Mouse (Mus musculus) neutrophil, adult 5-6 weeks (primary cell): Measurements from ENCODE around the gene Gm36210. TPM values are rescaled to one million over a fixed set of nuclear protein-coding genes. Genes with fewer than 3 reads are reported as not detected.
"Not testable (repeated sequence)": the region's sequence is repeated elsewhere in the genome, so short reads cannot be mapped to it uniquely, and the experiment has no call there.

ENCODE experiments used
- ATAC-seq: fragments of 151-379, 151-347 bp; 2 replicates; pipeline ENCODE4 v1.8.0; 2017; ENCODE audit warnings: mild to moderate bottlenecking, moderate TSS enrichment; ENCODE audit not compliant: insufficient number of reproducible peaks, poor library complexity, low FRiP score, severe bottlenecking; ENCODE audit errors: extremely low read depth
- total RNA-seq: library from RNA; stranded (forward); fragments of 200-1000 nt; gene quantifications from 2 replicates; pipeline ENCODE4 v1.2.3, GENCODE M21; 2017

Gene Gm36210
- total RNA-seq, 1 experiment from 2014 or later = not detected

DNA sequence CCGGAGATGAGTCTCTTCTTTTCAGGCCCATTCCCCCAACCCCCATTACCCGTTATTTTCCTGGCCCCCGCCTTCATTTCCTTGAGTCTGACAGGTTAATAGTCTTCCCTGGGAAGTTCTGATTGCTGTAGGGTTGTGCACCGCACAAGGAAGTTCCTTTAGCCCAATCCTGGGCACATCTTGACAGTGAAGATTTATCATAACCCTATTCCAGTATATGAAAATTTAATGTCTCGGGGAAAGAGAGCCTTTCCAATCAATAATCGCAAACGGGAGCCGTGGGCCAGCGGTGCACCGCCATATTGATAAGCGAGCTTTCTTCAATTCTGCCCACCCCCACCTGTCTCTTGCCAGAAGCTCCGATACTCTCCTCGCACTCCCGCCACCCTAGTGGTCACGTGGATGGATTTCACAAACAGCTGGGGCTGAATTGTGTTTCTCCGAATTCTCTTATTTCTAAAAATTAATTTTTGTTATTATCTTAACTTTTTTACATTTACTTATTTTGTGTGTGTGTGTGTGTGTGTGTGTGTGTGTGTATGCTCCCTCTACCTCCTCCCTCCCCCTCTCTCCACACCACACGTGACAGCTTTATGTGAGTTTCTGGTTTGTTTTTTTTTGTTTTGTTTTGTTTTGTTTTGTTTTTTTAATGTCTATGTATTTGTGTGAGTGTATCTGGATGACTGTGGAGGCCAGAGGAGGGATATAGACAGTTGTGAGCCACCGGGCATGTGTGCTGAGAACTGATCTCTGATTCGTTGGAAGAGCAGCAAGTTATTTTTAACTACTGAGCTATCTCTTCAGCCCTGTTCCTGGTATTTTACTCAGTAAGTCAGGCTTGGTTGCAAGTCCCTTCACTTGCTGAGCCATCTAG is 6.4 kb downstream of the Gm36210 start:
- no peak for ATAC-seq

DNA sequence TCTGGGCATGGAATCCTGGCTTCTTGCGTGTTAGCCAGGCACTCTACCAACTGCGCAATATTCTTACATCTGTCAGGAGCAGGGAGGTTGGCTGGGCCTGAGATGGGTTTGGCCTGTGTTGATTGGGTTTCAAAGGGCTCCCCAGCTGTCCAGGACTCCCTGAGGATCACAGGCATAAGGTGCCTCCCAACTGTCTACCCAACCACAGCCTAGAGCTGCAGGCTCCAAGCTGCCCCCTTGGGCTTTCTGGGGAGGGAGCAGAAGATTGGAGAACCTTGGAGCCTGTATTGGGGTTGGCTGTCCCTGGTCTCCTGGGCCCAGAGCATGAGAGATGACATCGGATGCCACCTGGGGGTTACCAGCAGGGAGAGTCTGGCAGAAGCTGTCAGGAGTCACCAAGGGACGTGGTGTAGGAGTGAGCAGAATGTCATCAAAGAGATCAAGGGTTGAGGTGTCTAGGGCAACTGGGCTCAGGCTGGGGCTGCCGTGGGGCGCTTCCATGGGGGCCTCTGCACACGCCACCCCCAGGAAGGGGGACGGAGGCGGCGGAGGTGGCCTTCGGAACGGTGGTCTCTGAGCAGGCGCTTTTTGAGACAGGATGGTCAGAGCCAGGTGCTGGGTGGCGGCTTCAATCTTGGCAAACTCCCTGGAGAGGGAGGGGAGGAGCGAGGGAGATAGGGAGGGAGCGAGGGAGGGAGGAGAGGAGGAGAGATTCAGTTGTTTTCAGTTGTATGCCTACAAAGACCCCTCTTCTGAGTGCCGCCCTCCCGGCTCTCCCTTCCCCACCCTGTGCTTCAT is 7.3 kb downstream of the Gm36210 start:
- no peak for ATAC-seq

GRCm38 (mm10) chr7:4895186-4895585 is 11.1 kb downstream of the Gm36210 start:
- ATAC-seq = no peak

DNA sequence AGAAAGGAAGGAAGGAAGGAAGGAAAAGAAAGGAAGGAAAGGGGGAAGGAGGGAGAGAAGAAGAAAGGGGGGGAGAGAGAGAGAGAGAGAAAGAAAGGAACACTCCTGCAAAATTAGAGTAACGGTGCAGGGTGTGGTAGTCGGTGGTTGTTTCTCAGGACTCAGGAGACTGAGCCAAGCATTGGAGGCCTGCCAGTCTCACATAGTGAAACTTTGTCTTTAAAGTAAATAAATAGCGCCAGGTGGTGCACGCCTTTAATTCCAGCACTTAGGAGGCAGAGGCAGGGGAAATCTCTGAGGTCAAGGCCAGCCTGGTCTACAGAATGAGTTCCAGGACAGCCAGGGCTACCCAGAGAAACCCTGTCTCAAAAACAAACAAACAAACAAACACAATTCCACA is 19.6 kb downstream of the Gm36210 start:
- ATAC-seq = no peak

DNA sequence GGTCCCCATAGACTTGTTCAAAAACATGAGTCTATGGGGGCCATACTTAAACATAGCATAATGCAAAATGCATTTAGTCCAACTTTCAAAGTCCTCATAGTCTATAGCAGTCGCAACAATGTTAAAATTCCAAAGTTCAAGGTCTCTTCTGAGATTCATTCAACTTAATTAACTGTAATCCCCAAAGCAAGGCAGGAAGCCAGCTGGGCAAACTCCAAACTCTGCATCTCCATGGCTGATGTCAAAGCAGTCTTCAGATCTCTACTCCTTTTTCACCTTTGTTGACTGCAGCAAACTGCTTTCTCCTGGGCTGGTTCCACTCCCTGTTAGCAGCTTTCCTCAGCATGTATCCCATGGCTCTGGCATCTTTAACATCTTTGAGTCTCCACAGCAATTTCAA is 27.3 kb downstream of the Gm36210 start:
- not testable (repeated sequence) for ATAC-seq

DNA sequence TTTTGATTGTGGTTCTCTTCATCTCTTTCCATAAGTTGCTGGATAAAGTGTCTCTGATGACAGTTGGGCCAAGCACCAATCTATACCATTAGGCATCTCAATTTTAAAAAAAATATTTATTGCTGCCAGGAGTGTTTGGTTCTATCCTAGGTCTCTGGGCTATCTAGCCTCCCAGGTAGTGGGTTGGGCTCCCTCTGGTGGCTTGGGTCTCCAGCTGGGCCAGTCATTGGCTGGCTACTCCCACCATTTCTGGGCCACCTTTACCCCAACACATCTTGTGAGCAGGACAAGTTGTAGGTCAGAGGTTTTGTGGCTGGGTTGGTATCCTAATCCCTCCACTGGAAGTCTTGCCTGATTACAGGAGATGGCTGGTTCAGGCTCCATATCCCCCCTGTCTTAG is 28.1 kb downstream of the Gm36210 start:
- ATAC-seq = no peak

DNA sequence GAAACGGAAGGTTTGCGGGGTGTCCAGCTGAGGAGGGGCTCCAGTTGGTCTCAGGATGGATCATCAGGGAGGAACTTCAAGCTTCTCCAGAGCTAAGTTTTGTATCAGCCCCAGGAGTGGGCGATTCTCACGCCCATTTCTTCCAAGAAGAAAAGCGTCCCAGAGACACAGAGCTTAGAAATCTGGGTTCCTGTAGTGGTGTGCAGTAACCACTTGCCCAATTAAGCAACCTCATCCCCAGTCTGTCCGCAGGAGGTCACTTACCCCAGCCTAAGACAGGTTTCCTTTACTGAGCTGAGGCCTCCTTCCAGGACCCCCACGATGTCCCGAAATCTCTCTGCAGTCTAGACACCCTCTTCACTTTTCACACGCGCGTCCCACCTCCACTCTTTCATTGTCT is 29.1 kb downstream of the Gm36210 start:
- 0 out of 2 replicates have a peak, but pooled peaks have one; percentile 2 for ATAC-seq

GRCm38 (mm10) chr7:4876753-4877221 is 29.5 kb downstream of the Gm36210 start, which contains the start of gene Isoc2a:
Gene Isoc2a, plus strand, starts transcription at chr7:4877153.
- ATAC-seq = peak; percentile 99

DNA sequence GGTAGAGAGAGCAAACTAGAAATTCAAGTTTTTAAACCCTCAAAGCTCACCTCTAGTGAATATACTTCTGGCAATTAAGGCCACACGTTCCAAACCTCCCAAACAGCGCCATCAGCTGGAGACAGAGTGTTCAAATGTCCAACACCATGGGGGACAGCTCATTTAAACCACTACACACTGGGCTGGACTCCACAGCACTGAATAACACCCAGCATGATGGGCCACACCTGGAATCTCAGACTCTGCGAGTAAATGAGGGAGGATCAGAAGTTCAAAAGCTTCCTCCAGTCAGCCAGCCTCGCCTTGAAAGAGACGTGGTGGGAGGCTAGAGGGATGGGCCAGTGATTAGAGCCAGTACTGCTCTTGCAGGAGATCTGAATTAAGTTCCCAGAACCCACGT is 36.2 kb downstream of the Gm36210 start, which contains the start of gene Isoc2b:
TSS of gene Isoc2b (minus strand) at position 126 of the 400 bp plus-strand sequence.
- ATAC-seq = no peak

DNA sequence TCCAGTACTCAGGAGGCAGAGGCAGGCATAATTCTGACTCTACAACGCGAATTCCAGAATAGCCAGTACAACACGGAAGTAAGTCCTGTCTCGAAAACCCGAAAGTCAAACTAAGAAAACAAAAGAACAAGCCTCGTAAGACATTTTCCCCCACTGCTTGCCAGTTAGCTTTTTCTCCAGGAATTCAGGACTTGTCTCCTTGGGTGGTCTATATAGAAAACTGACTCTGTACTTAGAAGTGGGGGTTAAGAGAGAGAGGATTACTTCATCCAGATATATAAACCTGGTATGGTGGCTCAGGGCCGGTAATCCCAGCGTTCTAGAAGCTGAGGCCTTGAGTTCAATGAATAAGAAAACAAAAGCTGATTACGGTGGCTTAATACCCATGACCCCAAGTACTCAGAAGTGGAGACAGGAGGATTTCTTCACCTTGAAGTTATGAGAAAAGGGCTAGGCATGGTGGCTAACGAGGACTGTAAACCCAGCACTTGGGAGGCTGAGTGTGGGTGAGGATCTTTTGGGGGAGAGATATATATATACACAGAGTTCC is 39.6 kb downstream of the Gm36210 start:
- no peak for ATAC-seq

DNA sequence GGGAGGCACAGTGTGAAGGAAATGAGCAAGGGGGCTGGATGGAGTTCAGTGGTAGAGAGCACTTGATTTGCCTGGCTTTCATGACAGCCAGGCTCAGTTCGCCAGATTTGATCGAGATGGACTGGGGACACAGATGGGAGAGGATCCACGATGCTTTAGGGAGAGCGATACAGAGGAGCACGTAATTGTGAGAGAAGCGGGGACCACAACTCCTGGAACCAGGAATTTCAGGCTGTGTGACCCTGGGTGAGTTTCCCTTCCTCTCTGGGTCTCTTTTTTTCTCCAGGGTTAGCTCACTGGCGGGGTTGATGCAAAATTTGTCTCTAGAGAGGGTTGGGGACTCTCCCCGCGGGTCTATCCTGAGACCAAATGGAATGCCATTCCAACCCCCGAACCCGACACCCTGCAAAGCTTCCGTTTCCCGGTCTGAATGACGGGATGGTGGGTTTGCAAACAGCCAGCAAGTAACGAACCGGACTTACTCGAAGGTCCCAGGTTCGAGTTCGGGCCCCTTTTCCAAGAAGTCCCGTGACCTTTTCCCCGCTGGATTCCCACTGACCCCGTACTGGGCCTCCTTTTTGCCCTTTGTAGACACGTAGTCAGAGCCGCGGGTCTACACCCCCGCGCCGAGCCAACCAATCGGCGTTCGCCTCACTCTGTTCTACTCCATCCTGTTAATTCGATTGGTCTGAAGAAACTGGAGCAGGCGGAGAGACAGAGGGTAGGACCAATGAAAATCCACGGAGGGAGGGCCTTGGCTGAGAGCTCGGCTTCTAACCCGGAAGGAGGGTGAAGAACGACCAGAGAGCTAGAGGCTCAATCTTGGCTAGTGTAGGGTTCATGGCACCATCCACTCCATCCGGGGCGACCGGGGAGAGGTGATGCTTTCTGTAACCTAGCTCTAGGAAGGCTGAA is 40.5 kb downstream of the Gm36210 start:
- peak; percentile 99 for ATAC-seq

- ATAC-seq = no peak
These were observed 41.2 kb downstream of the Gm36210 start for GRCm38 (mm10) chr7:4865090-4865489.

- ATAC-seq = no peak
These were observed 42.0 kb downstream of the Gm36210 start for GRCm38 (mm10) chr7:4864130-4864845.

DNA sequence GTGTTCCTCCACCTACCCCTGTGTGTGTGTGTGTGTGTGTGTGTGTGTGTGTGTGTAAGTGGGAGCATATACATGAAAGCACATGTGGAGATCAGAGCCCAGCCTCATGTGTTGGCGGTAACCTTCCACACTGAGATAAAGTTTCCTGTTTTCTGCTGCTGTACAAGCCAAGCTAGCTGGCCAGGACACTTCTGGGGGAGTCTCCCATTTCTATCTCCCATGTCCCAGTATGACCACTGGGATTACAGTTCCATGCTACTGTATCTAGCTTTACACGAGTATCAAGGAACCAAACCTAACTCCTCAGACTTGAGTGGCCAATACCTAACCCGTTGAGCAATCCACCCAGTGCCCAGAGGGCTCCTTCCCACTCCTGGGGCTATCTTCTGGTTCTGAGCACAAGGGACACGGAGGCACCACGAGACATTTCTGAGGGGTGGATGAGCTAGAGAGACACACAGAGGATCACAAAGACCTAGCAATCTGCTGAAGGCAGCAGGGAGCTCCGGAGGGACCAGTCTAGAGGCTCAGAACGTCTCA is 42.7 kb downstream of the Gm36210 start:
- no peak for ATAC-seq

- no peak for ATAC-seq
These were observed 43.3 kb downstream of the Gm36210 start for GRCm38 (mm10) chr7:4863041-4863440.

- not testable (repeated sequence) for ATAC-seq
These were observed 45.4 kb downstream of the Gm36210 start for GRCm38 (mm10) chr7:4860926-4861325.

- no peak for ATAC-seq
These were observed 46.8 kb downstream of the Gm36210 start for GRCm38 (mm10) chr7:4859418-4859978.
